Mouse (Mus musculus): ENCODE data around the gene Gm49450. TPM values are rescaled to one million over a fixed set of nuclear protein-coding genes. Genes with fewer than 3 reads are reported as not detected.
A peak's percentile ranks its signal among the peaks of the same experiment; 100 is the strongest.
"Not testable (repeated sequence)": the region's sequence is repeated elsewhere in the genome, so short reads cannot be mapped to it uniquely, and the experiment has no call there.

Gene Gm49450
- polyA plus RNA-seq, 1 experiment from 2014 or later, result not detected

DNA sequence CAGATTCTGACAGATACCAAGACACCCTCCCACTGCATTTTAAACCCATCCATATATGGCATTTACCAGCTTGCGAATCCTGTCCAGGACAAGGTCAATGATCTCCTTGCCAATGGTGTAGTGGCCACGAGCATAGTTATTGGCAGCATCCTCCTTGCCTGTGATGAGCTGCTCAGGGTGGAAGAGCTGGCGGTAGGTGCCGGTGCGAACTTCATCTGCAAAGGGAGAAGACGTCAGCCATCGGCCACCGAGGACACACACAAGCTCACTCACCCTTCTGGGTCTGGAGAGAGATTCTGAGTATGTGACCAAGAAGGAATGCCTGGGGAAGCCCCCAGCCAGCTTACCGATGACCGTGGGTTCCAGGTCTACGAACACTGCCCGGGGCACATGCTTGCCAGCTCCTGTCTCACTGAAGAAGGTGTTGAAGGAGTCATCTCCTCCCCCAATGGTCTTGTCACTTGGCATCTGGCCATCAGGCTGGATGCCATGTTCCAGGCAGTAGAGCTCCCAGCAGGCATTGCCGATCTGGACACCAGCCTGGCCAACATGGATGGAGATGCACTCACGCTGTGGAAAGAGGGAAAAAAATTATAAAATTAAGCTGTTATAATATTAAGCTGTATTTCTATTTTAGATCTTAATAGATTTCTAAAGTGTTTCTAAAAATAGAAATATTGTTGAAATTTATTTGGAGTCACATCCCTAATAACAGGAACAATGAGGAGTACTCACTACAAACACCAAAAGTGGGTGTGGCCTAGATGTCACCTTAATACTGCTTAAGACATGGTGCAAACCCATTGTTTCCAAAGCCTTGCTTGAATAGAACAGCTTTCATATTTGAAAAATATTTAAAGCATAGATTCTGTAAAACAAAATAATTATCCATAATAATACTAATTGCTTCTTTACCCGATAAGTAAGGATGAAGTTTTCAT, 2.0 kb downstream of the Gm49450 start:
- Histone ChIP-seq H3K4me1 (replicated peaks) (peaks cover 20% of the 10 kb centered on the region), H3K36me3 (peaks cover 16% of the 10 kb centered on the region), H3K4me3 (replicated peaks) (peak overlapping the region; percentile 83), H3K4me2 (peak overlapping the region; percentile 81)
- not testable (repeated sequence) for H3K27ac ChIP-seq; H3K9me3 ChIP-seq; H3K9ac ChIP-seq (replicated peaks); ATAC-seq (ENCODE audit: insufficient number of reproducible peaks, insufficient read depth, low FRiP score, low TSS enrichment, low read depth); H3K27me3 ChIP-seq
- WGBS, result 93% methylated on average over 11 of the region's 15 CpGs

GRCm38 (mm10) chr15:98949607-98949892, 3.8 kb downstream of the Gm49450 start:
- H3K27me3 ChIP-seq, result no peaks in the 10 kb centered on the region
- no peak overlapping the region for H3K27ac ChIP-seq
- peaks cover 16% of the 10 kb centered on the region for H3K36me3 ChIP-seq
- peaks cover 5% of the 10 kb centered on the region; the same call in 1 of the 2 replicates for H3K9me3 ChIP-seq
- ATAC-seq (ENCODE audit: insufficient number of reproducible peaks, insufficient read depth, low FRiP score, low TSS enrichment, low read depth), result no peak
- H3K9ac ChIP-seq (replicated peaks), result no peak overlapping the region
- no peak overlapping the region for H3K4me3 ChIP-seq (replicated peaks)
- peaks cover 13% of the 10 kb centered on the region for H3K4me1 ChIP-seq (replicated peaks)
- H3K4me2 ChIP-seq, result no peak overlapping the region
- 78% methylated on average over 3 of the region's 3 CpGs for WGBS

DNA sequence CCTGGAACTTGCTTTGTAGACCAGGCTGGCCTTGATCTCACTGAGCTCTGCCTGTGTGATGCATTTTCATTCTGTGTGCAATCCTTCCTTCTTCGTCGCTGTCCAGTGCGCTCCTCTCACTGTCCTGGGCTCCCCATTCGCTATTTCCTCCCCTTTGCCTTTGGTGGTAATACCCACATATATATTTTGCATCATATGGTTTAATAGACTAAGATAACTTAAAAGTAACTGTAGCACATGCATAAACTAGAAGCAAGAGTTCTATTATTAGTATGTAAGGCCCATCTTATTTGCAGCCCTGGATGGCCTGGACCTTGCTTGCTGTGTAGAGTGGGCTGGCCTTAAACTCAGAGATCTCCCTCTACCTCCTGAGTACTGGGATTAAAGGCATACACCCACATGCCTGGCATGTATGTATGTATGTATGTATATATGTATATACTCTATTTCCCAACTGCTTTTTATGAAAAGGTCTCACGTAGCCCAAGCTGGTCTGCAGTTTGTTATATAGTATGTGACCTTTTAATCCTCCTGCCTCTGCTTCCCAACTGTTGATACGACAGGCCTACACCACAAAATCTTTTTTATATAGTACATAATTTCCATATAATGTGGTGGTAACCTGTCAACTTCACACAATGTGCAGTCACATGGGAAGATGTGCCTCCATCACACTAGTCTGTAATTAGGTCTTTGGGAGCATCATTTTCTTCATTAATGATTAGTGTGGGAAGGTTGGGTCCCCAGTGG, 4.3 kb downstream of the Gm49450 start:
- Histone ChIP-seq H3K4me2 (no peak overlapping the region), H3K4me3 (replicated peaks) (no peak overlapping the region), H3K9me3 (peaks cover 5% of the 10 kb centered on the region; the same call in 1 of the 2 replicates), H3K9ac (replicated peaks) (no peak overlapping the region), H3K36me3 (peaks cover 16% of the 10 kb centered on the region), H3K27me3 (no peaks in the 10 kb centered on the region), H3K4me1 (replicated peaks) (peaks cover 9% of the 10 kb centered on the region), H3K27ac (no peak overlapping the region)
- no peak for ATAC-seq (ENCODE audit: insufficient number of reproducible peaks, insufficient read depth, low FRiP score, low TSS enrichment, low read depth)
- WGBS, result 81% methylated on average over 6 of the region's 6 CpGs

DNA sequence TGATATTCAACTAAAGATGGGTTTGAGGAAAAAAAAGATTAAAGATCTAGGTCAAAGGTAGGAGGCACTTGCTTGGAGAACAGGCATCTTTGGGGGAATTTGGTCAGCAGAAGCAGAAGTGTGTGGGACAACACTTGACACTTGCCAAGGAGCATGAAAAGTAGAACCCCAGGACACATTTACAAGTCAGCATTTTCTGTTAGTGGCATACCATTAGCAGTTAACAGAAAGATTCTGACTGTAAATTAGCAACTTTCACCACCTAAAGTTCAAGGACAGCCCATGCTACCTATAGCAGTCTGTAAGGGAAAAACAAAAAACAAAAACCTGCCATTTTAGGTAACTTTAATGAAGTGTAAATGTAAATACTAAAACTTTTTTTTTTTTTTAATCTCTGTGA, 5.0 kb downstream of the Gm49450 start:
- ATAC-seq (ENCODE audit: insufficient number of reproducible peaks, insufficient read depth, low FRiP score, low TSS enrichment, low read depth), result no peak
- Histone ChIP-seq H3K27me3 (no peaks in the 10 kb centered on the region), H3K36me3 (peaks cover 16% of the 10 kb centered on the region), H3K4me3 (replicated peaks) (no peak overlapping the region), H3K4me1 (replicated peaks) (peaks cover 7% of the 10 kb centered on the region), H3K9ac (replicated peaks) (no peak overlapping the region), H3K4me2 (no peak overlapping the region), H3K27ac (no peak overlapping the region), H3K9me3 (peaks cover 5% of the 10 kb centered on the region; the same call in 1 of the 2 replicates)

GRCm38 (mm10) chr15:98947884-98948283, 5.5 kb downstream of the Gm49450 start:
- Histone ChIP-seq H3K4me1 (replicated peaks) (peaks cover 7% of the 10 kb centered on the region), H3K4me3 (replicated peaks) (no peak overlapping the region), H3K27me3 (no peaks in the 10 kb centered on the region), H3K9me3 (peaks cover 5% of the 10 kb centered on the region; the same call in 1 of the 2 replicates), H3K36me3 (peaks cover 16% of the 10 kb centered on the region), H3K9ac (replicated peaks) (no peak overlapping the region), H3K27ac (0 out of 2 replicates have a peak overlapping the region, but pooled peaks have one; percentile 12), H3K4me2 (no peak overlapping the region)
- WGBS, result 65% methylated on average over 3 of the region's 3 CpGs
- ATAC-seq (ENCODE audit: insufficient number of reproducible peaks, insufficient read depth, low FRiP score, low TSS enrichment, low read depth), result no peak

- H3K27ac ChIP-seq, result no peak overlapping the region
- no peak overlapping the region for H3K4me3 ChIP-seq (replicated peaks)
- no peak overlapping the region for H3K4me2 ChIP-seq
- no peak for ATAC-seq (ENCODE audit: insufficient number of reproducible peaks, insufficient read depth, low FRiP score, low TSS enrichment, low read depth)
- H3K9me3 ChIP-seq, result peaks cover 5% of the 10 kb centered on the region; the same call in 1 of the 2 replicates
- WGBS, result 59% methylated on average over 4 of the region's 4 CpGs
- H3K27me3 ChIP-seq, result no peaks in the 10 kb centered on the region
- H3K9ac ChIP-seq (replicated peaks), result no peak overlapping the region
- peaks cover 12% of the 10 kb centered on the region for H3K4me1 ChIP-seq (replicated peaks)
- no peaks in the 10 kb centered on the region for H3K36me3 ChIP-seq
These were observed 10.2 kb downstream of the Gm49450 start for GRCm38 (mm10) chr15:98943133-98943532.

GRCm38 (mm10) chr15:98942081-98942480, 11.3 kb downstream of the Gm49450 start:
- ATAC-seq (ENCODE audit: insufficient number of reproducible peaks, insufficient read depth, low FRiP score, low TSS enrichment, low read depth), result no peak
- peaks cover 12% of the 10 kb centered on the region for H3K4me1 ChIP-seq (replicated peaks)
- H3K27me3 ChIP-seq, result no peaks in the 10 kb centered on the region
- H3K27ac ChIP-seq, result no peak overlapping the region
- WGBS, result 90% methylated on average over 4 of the region's 4 CpGs
- no peaks in the 10 kb centered on the region for H3K36me3 ChIP-seq
- peaks cover 5% of the 10 kb centered on the region; the same call in 1 of the 2 replicates for H3K9me3 ChIP-seq
- no peak overlapping the region for H3K9ac ChIP-seq (replicated peaks)
- H3K4me2 ChIP-seq, result no peak overlapping the region
- H3K4me3 ChIP-seq (replicated peaks), result no peak overlapping the region

DNA sequence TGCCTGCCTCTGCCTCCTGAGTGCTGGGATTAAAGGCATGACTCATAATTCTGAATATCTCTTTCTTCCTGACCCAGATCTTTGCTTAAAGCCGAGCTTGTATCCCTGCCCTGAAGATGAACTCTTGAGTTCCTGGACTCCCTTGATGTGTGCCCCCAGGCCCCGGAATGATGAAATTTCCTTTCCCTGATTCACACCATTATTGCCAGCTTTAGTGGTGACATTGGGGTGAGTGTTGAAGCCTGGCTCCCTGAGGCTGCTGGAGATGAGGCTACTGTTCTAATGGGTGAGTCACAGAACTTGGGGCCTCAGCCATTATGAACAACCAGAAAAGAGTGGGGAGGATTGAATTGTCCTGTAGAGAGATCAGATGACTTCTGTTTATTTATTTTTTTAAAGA, 11.8 kb downstream of the Gm49450 start:
- WGBS, result 81% methylated on average over 2 of the region's 2 CpGs
- Histone ChIP-seq H3K27ac (no peak overlapping the region), H3K4me2 (no peak overlapping the region), H3K36me3 (no peaks in the 10 kb centered on the region), H3K4me3 (replicated peaks) (no peak overlapping the region), H3K4me1 (replicated peaks) (peaks cover 12% of the 10 kb centered on the region), H3K9me3 (peaks cover 5% of the 10 kb centered on the region; the same call in 1 of the 2 replicates), H3K27me3 (no peaks in the 10 kb centered on the region), H3K9ac (replicated peaks) (no peak overlapping the region)
- no peak for ATAC-seq (ENCODE audit: insufficient number of reproducible peaks, insufficient read depth, low FRiP score, low TSS enrichment, low read depth)

GRCm38 (mm10) chr15:98940816-98941215, 12.5 kb downstream of the Gm49450 start:
- peaks cover 5% of the 10 kb centered on the region; the same call in 1 of the 2 replicates for H3K9me3 ChIP-seq
- H3K27me3 ChIP-seq, result no peaks in the 10 kb centered on the region
- H3K4me3 ChIP-seq (replicated peaks), result no peak overlapping the region
- no peak overlapping the region for H3K9ac ChIP-seq (replicated peaks)
- H3K36me3 ChIP-seq, result no peaks in the 10 kb centered on the region
- ATAC-seq (ENCODE audit: insufficient number of reproducible peaks, insufficient read depth, low FRiP score, low TSS enrichment, low read depth), result no peak
- no peak overlapping the region for H3K27ac ChIP-seq
- peaks cover 17% of the 10 kb centered on the region for H3K4me1 ChIP-seq (replicated peaks)
- WGBS, result 68% methylated on average over 10 of the region's 10 CpGs
- no peak overlapping the region for H3K4me2 ChIP-seq

- Histone ChIP-seq H3K27me3 (no peaks in the 10 kb centered on the region), H3K4me3 (replicated peaks) (peak within 1 kb of the TSS; percentile 73), H3K9ac (replicated peaks) (peak within 1 kb of the TSS; percentile 94), H3K36me3 (peaks cover 17% of the 10 kb centered on the region), H3K4me2 (peak within 1 kb of the TSS; percentile 97), H3K4me1 (replicated peaks) (peaks cover 18% of the 10 kb centered on the region), H3K9me3 (no peaks in the 10 kb centered on the region), H3K27ac (peak within 1 kb of the TSS; percentile 98)
- WGBS, result under 1% methylated on average over 57 of the region's 58 CpGs
- ATAC-seq (ENCODE audit: insufficient number of reproducible peaks, insufficient read depth, low FRiP score, low TSS enrichment, low read depth), result peak; percentile 92
These were observed 19.0 kb downstream of the Gm49450 start, which contains the start of gene Tuba1b for GRCm38 (mm10) chr15:98934217-98934839. Tuba1b (minus strand) TSS chr15:98934565.

DNA sequence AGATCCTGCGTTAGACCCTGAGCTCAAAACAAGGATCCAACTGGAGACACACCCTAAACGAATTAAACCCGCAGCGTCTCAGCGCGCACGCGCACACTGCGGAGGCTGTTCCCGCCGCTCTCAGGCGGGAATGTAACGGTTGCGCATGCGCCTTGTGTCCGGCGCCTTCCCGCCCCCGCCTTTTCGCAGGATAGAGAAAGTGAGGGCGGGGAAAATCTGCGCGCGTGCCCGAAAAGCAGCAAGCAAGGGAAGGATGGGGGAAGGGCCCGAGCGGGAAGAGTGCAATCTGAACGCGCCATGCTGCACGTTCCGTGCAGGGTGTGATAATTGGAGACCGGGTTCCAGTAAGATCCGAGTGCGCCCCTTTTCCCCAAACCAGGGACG, 19.5 kb downstream of the Gm49450 start:
- peak overlapping the region; percentile 73 for H3K4me3 ChIP-seq (replicated peaks)
- H3K4me1 ChIP-seq (replicated peaks), result peaks cover 20% of the 10 kb centered on the region
- H3K27me3 ChIP-seq, result no peaks in the 10 kb centered on the region
- peaks cover 17% of the 10 kb centered on the region for H3K36me3 ChIP-seq
- peak; percentile 74 for ATAC-seq (ENCODE audit: insufficient number of reproducible peaks, insufficient read depth, low FRiP score, low TSS enrichment, low read depth)
- peak overlapping the region; percentile 94 for H3K9ac ChIP-seq (replicated peaks)
- under 1% methylated on average over 35 of the region's 35 CpGs for WGBS
- H3K4me2 ChIP-seq, result peak overlapping the region; percentile 97
- no peaks in the 10 kb centered on the region for H3K9me3 ChIP-seq
- peak overlapping the region; percentile 98 for H3K27ac ChIP-seq

Measured in limb, embryonic 12.5 days (tissue).